Mouse (Mus musculus) right cerebral cortex, postnatal 14 days (tissue): ENCODE data around the gene Nlrx1.

Source experiments
- DNase-seq: peaks from one replicate; pipeline ENCODE4 v3.0.0; 2022

Nlrx1 gene

GRCm38 (mm10) chr9:44234479-44235427 lies 33.6 kb downstream of the Nlrx1 start:
- peak; percentile 55 for DNase-seq

DNA sequence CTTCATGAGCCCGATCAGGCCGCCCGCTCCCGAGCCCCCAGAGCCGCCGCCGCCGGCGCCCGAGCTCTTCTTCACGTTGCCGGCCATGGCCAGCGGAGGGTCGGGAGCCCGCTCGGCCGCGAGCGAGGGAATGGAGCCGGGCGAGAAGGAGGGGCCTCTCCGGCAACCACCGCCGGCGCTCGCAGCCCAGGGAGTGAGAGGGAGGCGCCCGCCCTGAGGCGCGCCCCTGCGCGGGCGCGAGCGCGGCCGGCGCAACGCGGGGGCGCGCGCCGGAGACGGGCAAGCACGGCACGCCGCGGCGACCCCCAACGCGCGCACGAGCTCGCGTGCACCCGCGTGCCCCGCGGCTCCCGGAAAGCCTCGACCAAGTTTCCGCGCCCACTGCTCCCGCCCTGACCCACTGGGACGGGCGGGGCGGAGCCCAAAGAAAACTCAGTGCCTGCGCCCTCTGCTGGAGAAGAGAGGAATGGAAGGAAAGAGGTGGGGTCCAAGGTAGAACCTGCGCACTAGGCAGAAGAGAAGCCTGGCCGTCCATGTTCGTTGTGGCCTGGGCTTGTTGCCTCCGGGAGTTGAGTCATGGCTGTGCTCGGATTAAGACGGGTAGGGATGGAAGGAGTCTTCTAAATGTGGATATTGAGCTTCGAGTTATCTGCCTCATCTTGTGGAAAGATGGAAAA lies 34.5 kb downstream of the Nlrx1 start, which contains the start of gene Cbl:
TSS of gene Cbl (minus strand) at position 248 of the 677 bp plus-strand sequence.
- DNase-seq, result peak; percentile 98

- DNase-seq, result no peak
These were observed 35.2 kb downstream of the Nlrx1 start for GRCm38 (mm10) chr9:44233021-44233801.

GRCm38 (mm10) chr9:44231609-44232008 lies 36.8 kb downstream of the Nlrx1 start:
- DNase-seq, result no peak

DNA sequence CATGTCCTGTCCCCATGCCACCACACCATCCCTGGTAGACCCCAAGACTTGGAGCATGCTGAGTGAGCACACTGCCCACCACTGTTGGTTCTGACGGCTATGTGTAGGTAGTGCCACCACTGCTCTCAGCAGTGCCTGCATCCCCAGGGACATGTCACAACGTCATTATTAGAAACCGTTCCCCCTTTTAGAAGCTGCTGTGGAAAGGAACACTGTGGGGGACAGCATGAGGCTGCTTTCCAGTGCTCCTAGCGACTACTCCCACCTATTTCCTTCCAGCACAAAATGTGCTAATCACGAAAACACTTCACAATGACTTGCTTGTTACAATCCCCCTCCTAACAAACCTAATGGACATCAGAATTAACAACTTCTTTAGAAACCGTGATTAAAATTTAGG lies 42.4 kb downstream of the Nlrx1 start:
- no peak for DNase-seq

DNA sequence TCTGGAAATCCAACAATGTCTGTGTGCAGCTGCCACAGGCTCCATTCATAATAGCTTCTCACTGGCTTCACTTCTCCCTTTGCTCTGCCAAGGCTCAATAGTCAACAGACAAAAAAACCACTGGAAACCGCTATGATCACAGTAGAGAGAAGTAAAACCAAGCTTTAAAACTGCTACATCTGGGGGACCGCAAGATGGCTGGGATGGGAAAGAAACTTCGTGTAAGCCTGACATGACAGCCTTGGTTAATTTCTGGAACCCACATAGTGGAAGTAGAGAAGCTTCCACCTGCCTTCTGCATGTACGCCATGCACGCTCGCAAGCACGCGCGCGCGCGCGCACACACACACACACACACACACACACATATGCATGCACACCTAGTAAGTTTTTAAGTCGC lies 54.9 kb downstream of the Nlrx1 start:
- no peak for DNase-seq

DNA sequence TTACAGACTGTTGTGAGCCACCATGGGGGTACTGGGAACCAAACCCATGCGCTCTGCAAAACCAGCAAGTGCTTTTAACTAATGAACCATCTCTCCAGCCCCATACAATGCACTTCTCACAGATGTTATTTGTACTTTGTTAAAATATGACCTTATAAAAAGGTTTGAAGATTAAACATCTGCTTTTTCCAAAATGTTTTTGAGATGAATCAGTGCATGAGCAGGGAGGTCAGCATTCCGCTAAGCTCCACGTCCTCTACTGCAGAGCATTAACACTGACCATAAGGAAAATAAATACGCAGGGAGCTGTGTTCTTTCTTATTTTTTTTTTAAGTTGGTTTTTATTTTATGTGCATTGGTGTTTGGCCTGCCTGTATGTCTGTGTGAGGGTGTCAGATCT lies 56.0 kb downstream of the Nlrx1 start:
- no peak for DNase-seq

DNA sequence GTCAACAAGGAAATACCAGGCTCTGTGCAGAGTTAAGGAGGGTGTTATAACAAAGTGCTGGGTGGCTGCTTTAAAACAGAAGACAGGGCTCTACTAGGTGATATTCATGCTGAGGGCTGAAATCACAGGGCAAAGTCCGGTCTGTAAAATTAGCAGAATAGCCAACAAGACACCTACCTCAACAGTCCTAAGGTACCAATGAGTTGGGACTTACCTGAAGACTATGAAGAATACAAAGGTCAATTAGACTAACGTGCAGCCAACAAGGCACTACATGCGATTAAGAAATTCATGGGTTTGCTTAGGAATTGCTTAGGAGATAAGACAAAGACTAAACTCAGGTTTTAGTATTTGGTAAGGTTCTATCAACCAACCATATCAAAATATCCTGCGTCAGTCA lies 59.0 kb downstream of the Nlrx1 start:
- DNase-seq, result no peak

GRCm38 (mm10) chr9:44207840-44208239 lies 60.6 kb downstream of the Nlrx1 start:
- no peak for DNase-seq
